Mouse (Mus musculus): ENCODE data around the gene Ly6g5b.

DNA sequence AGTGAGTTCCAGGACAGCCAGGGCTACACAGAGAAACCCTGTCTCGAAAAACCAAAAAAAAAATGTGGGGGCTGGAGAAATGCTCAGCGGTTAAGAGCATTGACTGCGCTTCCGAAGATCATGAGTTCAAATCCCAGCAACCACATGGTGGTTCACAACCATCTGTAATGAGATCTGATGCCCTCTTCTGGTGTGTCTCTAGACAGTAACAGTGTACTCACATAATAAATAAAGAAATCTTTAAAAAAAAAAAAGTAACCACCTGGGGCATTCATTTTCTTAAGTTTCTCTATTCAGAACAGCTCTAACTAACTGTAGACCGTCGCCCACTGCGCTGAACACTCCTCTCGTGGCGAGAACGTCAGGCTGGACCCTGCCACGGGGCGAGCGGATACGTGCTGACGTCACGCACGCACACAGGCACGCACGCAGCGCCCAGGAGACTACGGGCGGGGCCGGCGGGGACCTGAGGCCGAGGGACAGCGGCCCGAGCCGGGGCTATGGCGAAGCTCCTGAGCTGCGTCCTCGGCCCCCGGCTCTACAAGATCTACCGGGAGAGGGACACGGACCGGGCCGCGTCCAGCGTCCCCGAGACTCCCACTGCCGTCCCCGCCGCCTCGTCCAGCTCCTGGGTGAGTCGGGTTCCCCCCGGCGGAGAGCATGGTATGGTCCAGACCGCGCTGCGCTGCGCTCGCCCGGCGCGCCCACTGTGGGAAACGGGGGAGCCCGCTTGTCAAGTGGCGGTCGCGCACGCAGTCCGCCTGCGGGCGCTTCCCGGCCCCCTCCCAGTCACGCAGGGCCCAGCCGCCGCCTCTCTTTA lies 26.2 kb downstream of the Ly6g5b start, which contains the start of gene Abhd16a:
- TF ChIP-seq CTCF (IDR thresholded peaks at IDR 0.05; ENCODE audit: low read depth, low read length) = no peak
- no peak for TF ChIP-seq POLR2A (IDR thresholded peaks at IDR 0.05; ENCODE audit: borderline replicate concordance, low read depth, low read length)
